Mouse (Mus musculus) gastrocnemius, postnatal 25 days (tissue): ENCODE measurements around the gene Zfp949. TPM values are rescaled to one million over a fixed set of nuclear protein-coding genes. Genes with fewer than 3 reads are reported as not detected.
"Not testable (repeated sequence)": the region's sequence is repeated elsewhere in the genome, so short reads cannot be mapped to it uniquely, and the experiment has no call there.

Source experiments
- DNase-seq: peaks from one replicate; pipeline ENCODE4 v3.0.0; 2022
- total RNA-seq, 2 experiments: library from RNA; stranded (reverse); gene quantifications; 1 replicate in 1 of 2; 2 replicates in 1 of 2; pipeline ENCODE4 v1.2.3; 2021

The Zfp949 gene
- total RNA-seq, 2 experiments from 2014 or later: 6.2 to 6.5 TPM

- no peak for DNase-seq
These were observed 5.0 kb upstream of the Zfp949 start for GRCm38 (mm10) chr9:88542816-88543215.

GRCm38 (mm10) chr9:88545534-88545933, 2.3 kb upstream of the Zfp949 start:
- no peak for DNase-seq

- no peak for DNase-seq
These were observed 1.7 kb upstream of the Zfp949 start for GRCm38 (mm10) chr9:88546166-88546565.

GRCm38 (mm10) chr9:88546657-88547056, 1.2 kb upstream of the Zfp949 start:
- DNase-seq: no peak

- DNase-seq: no peak
These were observed 550 bp upstream of the Zfp949 start for GRCm38 (mm10) chr9:88547270-88547669.

GRCm38 (mm10) chr9:88548614-88548945, 760 bp downstream of the Zfp949 start:
- no peak for DNase-seq

GRCm38 (mm10) chr9:88553071-88553470, 5.3 kb downstream of the Zfp949 start:
- DNase-seq: no peak

GRCm38 (mm10) chr9:88558146-88558545, 10.3 kb downstream of the Zfp949 start:
- no peak for DNase-seq

GRCm38 (mm10) chr9:88561476-88561875, 13.7 kb downstream of the Zfp949 start:
- not testable (repeated sequence) for DNase-seq

- not testable (repeated sequence) for DNase-seq
These were observed 22.7 kb downstream of the Zfp949 start for GRCm38 (mm10) chr9:88570471-88570870.

- DNase-seq: not testable (repeated sequence)
These were observed 32.8 kb downstream of the Zfp949 start, which contains the start of gene Trim43a for GRCm38 (mm10) chr9:88580591-88580990. Trim43a (plus strand) TSS chr9:88580891.

GRCm38 (mm10) chr9:88593708-88594107, 45.9 kb downstream of the Zfp949 start:
- not testable (repeated sequence) for DNase-seq

- peak; percentile 98 for DNase-seq
These were observed 51.7 kb downstream of the Zfp949 start for GRCm38 (mm10) chr9:88599206-88600162.

Other genes with a start within 250 kb of the Zfp949 start
- gene Nt5e, start 220.8 kb upstream of the Zfp949 start, total RNA-seq: 1 to 10 TPM; 2.3 to 3.2 TPM
- 10 to 100 TPM; 12.1 to 12.4 TPM for gene Snx14, start 109.1 kb upstream of the Zfp949 start, total RNA-seq
- under 1 TPM in 1 of 2 experiments, not detected in 1; 0.51 TPM for gene Gm20537, start 91.4 kb upstream of the Zfp949 start, total RNA-seq
- gene Syncrip, start 65.4 kb upstream of the Zfp949 start, total RNA-seq: 10 to 100 TPM; 38.0 to 45.0 TPM
- not detected for gene Trim43a, start 32.9 kb downstream of the Zfp949 start, total RNA-seq
- 10 to 100 TPM in 1 of 2 experiments, 1 to 10 TPM in 1; 8.9 to 10.2 TPM for gene Mthfsl, start 172.3 kb downstream of the Zfp949 start, total RNA-seq
- not detected for gene Bcl2a1d, start 183.9 kb downstream of the Zfp949 start, total RNA-seq